Mouse (Mus musculus): Measurements from ENCODE around the gene Pabpc4l. TPM values are rescaled to one million over a fixed set of nuclear protein-coding genes. Genes with fewer than 3 reads are reported as not detected.
A peak's percentile ranks its signal among the peaks of the same experiment; 100 is the strongest.
"Not testable (repeated sequence)": the region's sequence is repeated elsewhere in the genome, so short reads cannot be mapped to it uniquely, and the experiment has no call there.

Pabpc4l gene
- total RNA-seq (2021): 5.7 and 8.8 TPM in 2 replicates
- long read RNA-seq, full-length matches to known transcripts: 1 of 1 reads
- long read RNA-seq, partial matches to known transcripts: 0 of 1 reads
- long read RNA-seq, other reads (novel, unspliced or antisense): 0 of 1 reads

GRCm38 (mm10) chr3:46447481-46448265 is at the start of gene Pabpc4l:
TSS of gene Pabpc4l (minus strand) at chr3:46448219.
- peak; percentile 60 for DNase-seq

DNA sequence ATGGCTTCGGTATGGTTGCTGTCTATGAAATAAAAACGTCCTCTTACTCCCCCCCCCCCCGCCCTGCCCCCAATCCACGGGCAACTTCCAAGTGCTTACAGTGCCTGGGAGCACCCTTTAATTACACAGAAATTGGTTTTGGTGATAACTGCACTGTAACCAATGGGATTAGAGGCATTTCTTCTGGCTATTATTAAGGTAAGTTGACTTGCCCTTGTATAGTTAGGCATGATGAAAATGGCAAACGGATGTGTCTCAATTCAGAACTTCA is 42.9 kb upstream of the Pabpc4l start:
- no peak for DNase-seq

DNA sequence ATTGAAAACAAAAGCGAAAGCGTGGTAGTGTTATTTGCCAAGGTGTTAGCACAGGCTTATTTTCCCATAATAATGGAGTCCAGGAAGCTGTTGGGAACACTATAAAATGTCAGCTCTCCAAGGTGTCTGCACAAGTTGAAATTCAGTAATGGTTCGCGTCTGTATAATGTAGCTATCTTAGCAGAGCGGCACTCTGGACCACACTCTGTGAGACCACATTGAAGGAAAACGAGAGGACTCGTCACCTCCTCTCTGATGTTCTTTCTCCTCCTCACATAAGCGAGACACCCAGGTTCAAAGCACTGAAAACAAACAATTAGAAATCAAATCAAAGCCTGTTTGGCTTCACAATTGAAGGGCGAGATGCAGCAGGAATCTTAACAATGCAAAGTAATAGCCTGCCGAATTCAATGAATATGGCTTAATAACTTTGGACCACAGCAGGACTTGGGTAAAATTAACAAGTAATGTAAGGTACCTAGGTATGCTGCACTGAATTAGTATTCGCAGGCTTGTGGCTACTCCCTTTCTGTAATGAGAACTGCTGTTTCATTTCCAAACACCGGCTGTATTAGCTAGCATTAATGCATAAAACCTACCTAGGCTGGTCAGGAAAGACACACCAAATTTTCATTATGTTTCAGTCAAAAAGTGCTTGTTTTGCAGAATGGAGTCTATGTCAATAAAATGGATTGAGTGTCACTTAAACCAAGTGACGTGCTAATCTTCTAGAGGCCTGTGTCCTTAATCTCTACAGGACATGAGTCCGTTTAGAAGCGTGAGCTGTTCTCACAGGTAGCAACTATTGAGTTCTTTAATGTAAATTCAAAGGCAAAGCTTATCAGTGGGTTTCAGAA is 42.3 kb upstream of the Pabpc4l start:
- DNase-seq: no peak

GRCm38 (mm10) chr3:46486091-46486490 is 38.1 kb upstream of the Pabpc4l start:
- DNase-seq: not testable (repeated sequence)

DNA sequence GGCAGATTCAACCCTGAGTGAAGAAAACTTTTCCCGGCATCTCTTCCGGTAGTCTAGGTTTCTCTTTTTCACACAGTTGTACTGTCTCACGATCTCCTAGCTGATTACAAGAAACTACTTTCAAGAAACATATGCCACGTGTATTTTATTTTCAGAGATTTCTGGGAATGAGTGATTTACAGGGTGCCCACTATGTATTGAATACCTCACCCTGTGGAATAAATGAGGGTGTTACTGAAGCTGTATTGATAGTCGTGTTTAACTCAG is 180 bp upstream of the Pabpc4l start:
- DNase-seq: no peak

DNA sequence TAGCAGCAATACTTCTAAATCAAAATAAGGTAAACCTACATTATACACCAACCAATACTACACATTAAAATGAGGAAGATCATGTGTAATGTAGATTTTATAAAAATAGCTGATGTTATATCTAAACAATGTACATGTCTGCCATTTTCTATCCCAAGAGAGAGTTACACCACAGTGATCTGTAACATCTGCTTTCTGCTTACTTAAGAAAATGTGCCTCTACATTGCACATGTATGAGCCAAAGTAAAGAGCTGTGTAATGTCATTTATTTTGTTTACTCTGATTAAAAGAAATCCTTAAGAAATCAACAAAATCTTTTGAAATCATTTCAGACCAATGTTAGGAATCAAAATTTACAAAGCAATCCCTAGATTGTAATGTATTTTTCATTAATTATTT is 16.6 kb downstream of the Pabpc4l start:
- DNase-seq: no peak

Data from adrenal gland, postnatal 25 days (tissue).